Mouse (Mus musculus): ENCODE results near the gene Nolc1. TPM values are rescaled to one million over a fixed set of nuclear protein-coding genes. Genes with fewer than 3 reads are reported as not detected.

The Nolc1 gene
- polyA plus RNA-seq, 1 experiment = 38.9 TPM

DNA sequence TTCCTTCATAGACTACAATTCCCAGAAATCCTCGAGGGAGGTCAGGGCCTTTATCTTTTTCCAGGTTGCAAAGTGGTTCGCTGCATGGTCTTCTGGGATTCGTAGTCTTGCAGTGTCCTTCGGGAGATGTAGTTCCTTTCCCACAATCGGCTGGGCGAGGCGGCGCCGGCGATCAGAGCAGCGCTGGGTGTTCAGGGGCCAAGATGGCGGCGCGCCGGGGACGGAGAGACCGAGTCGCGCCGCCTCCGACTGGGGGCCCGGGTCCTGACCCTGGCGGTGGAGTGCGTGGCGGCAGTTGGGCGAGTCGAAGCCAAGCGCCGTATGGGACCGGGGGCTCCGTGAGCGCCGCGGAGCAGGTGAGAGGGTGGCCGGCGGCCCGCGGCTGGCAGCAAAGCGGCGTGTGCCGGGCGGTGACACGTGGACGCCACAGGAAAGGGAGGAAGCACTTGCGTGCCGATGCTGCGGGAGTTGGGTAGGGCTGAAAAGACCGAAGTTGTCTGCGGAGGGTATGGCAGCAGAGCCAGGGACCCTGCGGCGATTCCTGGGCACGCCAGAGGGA is 19.2 kb upstream of the Nolc1 start:
- Histone ChIP-seq H3K4me1 (ENCODE audit: control insufficient read depth, insufficient read depth, low read length) (no peaks in the 10 kb centered on the region), H3K27ac (ENCODE audit: insufficient read depth, low read length) (peak overlapping the region; percentile 17; the same call in 1 of the 2 replicates), H3K4me3 (replicated peaks; ENCODE audit: insufficient read depth, low read depth, low read length) (peak overlapping the region; percentile 70), H3K27me3 (ENCODE audit: control insufficient read depth, insufficient read depth, low read length) (no peaks in the 10 kb centered on the region)
- TF ChIP-seq CTCF (IDR thresholded peaks at IDR 0.05; ENCODE audit: borderline replicate concordance, insufficient read depth, low read depth, low read length) (no peak), POLR2A (IDR thresholded peaks at IDR 0.05; ENCODE audit: borderline replicate concordance, insufficient read depth, low read length) (peak; percentile 64; the same call in 1 of the 2 replicates)
- under 1% methylated on average over 52 of the region's 52 CpGs for WGBS
- DNase-seq = peak; percentile 92 to 96

DNA sequence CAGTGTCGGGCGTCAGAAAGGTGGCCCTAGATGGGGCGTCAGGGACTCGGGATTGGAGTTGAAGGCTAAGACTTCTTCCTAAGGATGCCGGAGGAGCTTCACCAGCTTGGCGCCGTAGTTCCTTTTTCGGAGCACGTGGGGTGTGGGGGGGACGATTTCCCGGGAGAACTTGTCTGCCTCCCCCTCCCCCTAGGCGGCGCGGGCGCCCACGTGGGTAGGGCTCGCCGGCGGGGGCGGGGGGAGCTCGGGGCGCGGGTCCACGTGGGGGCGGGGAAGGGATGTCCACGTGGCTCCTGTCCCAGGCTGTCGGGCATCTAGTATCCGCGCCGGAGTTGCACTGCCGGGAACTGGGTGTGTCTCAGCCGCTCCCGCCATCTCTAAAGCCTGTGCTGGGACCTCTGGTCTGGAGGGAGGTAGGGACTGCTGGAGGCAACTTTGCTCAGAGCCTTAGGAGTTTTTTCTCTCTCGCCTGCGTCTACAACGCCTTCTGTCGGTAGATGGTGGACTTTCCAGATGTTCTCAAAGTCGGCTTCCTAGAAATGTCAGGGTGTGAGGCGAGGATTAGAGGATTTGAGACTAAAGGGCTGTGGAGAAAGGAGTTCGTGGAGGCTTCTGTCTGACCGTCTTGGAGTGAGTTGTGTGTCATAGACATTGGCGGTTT is 18.6 kb upstream of the Nolc1 start:
- DNase-seq = peak in 1 of 2 experiments; percentile 70
- Histone ChIP-seq H3K4me3 (replicated peaks; ENCODE audit: insufficient read depth, low read depth, low read length) (peak overlapping the region; percentile 70), H3K27me3 (ENCODE audit: control insufficient read depth, insufficient read depth, low read length) (no peaks in the 10 kb centered on the region), H3K4me1 (ENCODE audit: control insufficient read depth, insufficient read depth, low read length) (no peaks in the 10 kb centered on the region), H3K27ac (ENCODE audit: insufficient read depth, low read length) (peak overlapping the region; percentile 17; the same call in 1 of the 2 replicates)
- TF ChIP-seq CTCF (IDR thresholded peaks at IDR 0.05; ENCODE audit: borderline replicate concordance, insufficient read depth, low read depth, low read length) (no peak), POLR2A (IDR thresholded peaks at IDR 0.05; ENCODE audit: borderline replicate concordance, insufficient read depth, low read length) (no peak)
- under 1% methylated on average over 41 of the region's 42 CpGs for WGBS

DNA sequence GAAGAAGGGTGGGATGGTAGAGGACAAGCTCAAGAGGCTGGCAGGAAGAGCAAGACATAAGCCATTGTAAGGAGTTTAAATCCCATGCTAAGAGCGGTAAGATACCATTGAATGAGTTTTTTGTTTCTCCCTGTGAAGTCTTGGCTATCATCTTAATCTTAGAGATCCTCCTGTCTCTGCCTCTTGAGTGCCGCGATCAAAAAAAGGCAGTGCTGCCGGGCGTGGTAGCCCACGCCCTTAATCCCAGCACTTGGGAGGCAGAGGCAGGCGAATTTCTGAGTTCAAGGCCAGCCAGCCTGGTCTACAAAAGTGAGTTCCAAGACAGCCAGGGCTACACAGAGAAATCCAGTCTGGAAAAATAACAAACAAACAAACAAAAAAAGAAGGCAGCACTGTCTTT is 17.2 kb upstream of the Nolc1 start:
- 97% methylated on average over 7 of the region's 7 CpGs for WGBS
- no peak overlapping the region for H3K4me3 ChIP-seq (replicated peaks; ENCODE audit: insufficient read depth, low read depth, low read length)
- no peak overlapping the region for H3K27ac ChIP-seq (ENCODE audit: insufficient read depth, low read length)
- no peaks in the 10 kb centered on the region for H3K27me3 ChIP-seq (ENCODE audit: control insufficient read depth, insufficient read depth, low read length)
- TF ChIP-seq CTCF (IDR thresholded peaks at IDR 0.05; ENCODE audit: borderline replicate concordance, insufficient read depth, low read depth, low read length) (no peak), POLR2A (IDR thresholded peaks at IDR 0.05; ENCODE audit: borderline replicate concordance, insufficient read depth, low read length) (no peak)
- H3K4me1 ChIP-seq (ENCODE audit: control insufficient read depth, insufficient read depth, low read length) = no peaks in the 10 kb centered on the region
- DNase-seq = no peak

DNA sequence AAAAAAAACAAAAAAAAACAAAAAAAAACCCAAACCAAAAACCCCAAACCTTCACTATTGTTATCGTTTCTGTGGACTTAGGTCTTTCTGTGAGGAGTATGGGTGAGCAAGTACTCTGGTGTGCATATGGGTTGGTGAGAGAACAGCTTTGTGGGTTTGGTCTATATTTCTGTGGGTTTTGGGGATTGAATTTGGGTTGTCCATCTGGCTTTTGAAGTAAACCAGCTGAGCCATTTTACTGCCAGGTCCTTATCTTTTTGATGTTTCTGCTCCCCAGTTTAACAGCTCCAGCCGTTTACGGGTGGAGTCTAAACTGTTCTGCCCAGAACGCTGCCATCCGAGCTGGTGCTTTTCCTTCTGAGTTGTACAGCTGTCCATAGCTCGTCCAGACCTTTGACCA is 14.8 kb upstream of the Nolc1 start:
- Histone ChIP-seq H3K4me3 (replicated peaks; ENCODE audit: insufficient read depth, low read depth, low read length) (no peak overlapping the region), H3K27me3 (ENCODE audit: control insufficient read depth, insufficient read depth, low read length) (no peaks in the 10 kb centered on the region), H3K4me1 (ENCODE audit: control insufficient read depth, insufficient read depth, low read length) (no peaks in the 10 kb centered on the region), H3K27ac (ENCODE audit: insufficient read depth, low read length) (no peak overlapping the region)
- DNase-seq = no peak
- TF ChIP-seq POLR2A (IDR thresholded peaks at IDR 0.05; ENCODE audit: borderline replicate concordance, insufficient read depth, low read length) = no peak
- no peak for TF ChIP-seq CTCF (IDR thresholded peaks at IDR 0.05; ENCODE audit: borderline replicate concordance, insufficient read depth, low read depth, low read length)
- 75% methylated on average over 6 of the region's 6 CpGs for WGBS

GRCm38 (mm10) chr19:46068054-46068453 is 7.6 kb upstream of the Nolc1 start:
- WGBS = 78% methylated on average over 10 of the region's 10 CpGs
- Histone ChIP-seq H3K27ac (ENCODE audit: insufficient read depth, low read length) (no peak overlapping the region), H3K4me1 (ENCODE audit: control insufficient read depth, insufficient read depth, low read length) (no peaks in the 10 kb centered on the region), H3K4me3 (replicated peaks; ENCODE audit: insufficient read depth, low read depth, low read length) (no peak overlapping the region), H3K27me3 (ENCODE audit: control insufficient read depth, insufficient read depth, low read length) (no peaks in the 10 kb centered on the region)
- no peak for DNase-seq
- TF ChIP-seq POLR2A (IDR thresholded peaks at IDR 0.05; ENCODE audit: borderline replicate concordance, insufficient read depth, low read length) = no peak
- no peak for TF ChIP-seq CTCF (IDR thresholded peaks at IDR 0.05; ENCODE audit: borderline replicate concordance, insufficient read depth, low read depth, low read length)

GRCm38 (mm10) chr19:46073285-46073684 is 2.4 kb upstream of the Nolc1 start:
- TF ChIP-seq CTCF (IDR thresholded peaks at IDR 0.05; ENCODE audit: borderline replicate concordance, insufficient read depth, low read depth, low read length) (no peak), POLR2A (IDR thresholded peaks at IDR 0.05; ENCODE audit: borderline replicate concordance, insufficient read depth, low read length) (no peak)
- no peak for DNase-seq
- no peaks in the 10 kb centered on the region for H3K4me1 ChIP-seq (ENCODE audit: control insufficient read depth, insufficient read depth, low read length)
- 77% methylated on average over 7 of the region's 7 CpGs for WGBS
- H3K27me3 ChIP-seq (ENCODE audit: control insufficient read depth, insufficient read depth, low read length) = no peaks in the 10 kb centered on the region
- H3K4me3 ChIP-seq (replicated peaks; ENCODE audit: insufficient read depth, low read depth, low read length) = no peak overlapping the region
- H3K27ac ChIP-seq (ENCODE audit: insufficient read depth, low read length) = no peak overlapping the region

GRCm38 (mm10) chr19:46074266-46074665 is 1.4 kb upstream of the Nolc1 start:
- no peak overlapping the region for H3K27ac ChIP-seq (ENCODE audit: insufficient read depth, low read length)
- H3K27me3 ChIP-seq (ENCODE audit: control insufficient read depth, insufficient read depth, low read length) = no peaks in the 10 kb centered on the region
- no peak for DNase-seq
- no peak for TF ChIP-seq POLR2A (IDR thresholded peaks at IDR 0.05; ENCODE audit: borderline replicate concordance, insufficient read depth, low read length)
- no peak for TF ChIP-seq CTCF (IDR thresholded peaks at IDR 0.05; ENCODE audit: borderline replicate concordance, insufficient read depth, low read depth, low read length)
- H3K4me3 ChIP-seq (replicated peaks; ENCODE audit: insufficient read depth, low read depth, low read length) = no peak overlapping the region
- 95% methylated on average over 5 of the region's 5 CpGs for WGBS
- no peaks in the 10 kb centered on the region for H3K4me1 ChIP-seq (ENCODE audit: control insufficient read depth, insufficient read depth, low read length)

- TF ChIP-seq POLR2A (IDR thresholded peaks at IDR 0.05; ENCODE audit: borderline replicate concordance, insufficient read depth, low read length) (no peak), CTCF (IDR thresholded peaks at IDR 0.05; ENCODE audit: borderline replicate concordance, insufficient read depth, low read depth, low read length) (no peak)
- no peak for DNase-seq
- no peaks in the 10 kb centered on the region for H3K4me1 ChIP-seq (ENCODE audit: control insufficient read depth, insufficient read depth, low read length)
- H3K27me3 ChIP-seq (ENCODE audit: control insufficient read depth, insufficient read depth, low read length) = no peaks in the 10 kb centered on the region
- no peak overlapping the region for H3K27ac ChIP-seq (ENCODE audit: insufficient read depth, low read length)
- WGBS = 50% methylated on average over 3 of the region's 3 CpGs
- no peak overlapping the region for H3K4me3 ChIP-seq (replicated peaks; ENCODE audit: insufficient read depth, low read depth, low read length)
Observed at GRCm38 (mm10) chr19:46078535-46078934, 2.9 kb downstream of the Nolc1 start.
